Mouse (Mus musculus) lung, postnatal 0 days (tissue): ENCODE results near the gene Pih1d3. TPM values are rescaled to one million over a fixed set of nuclear protein-coding genes. Genes with fewer than 3 reads are reported as not detected.

Experiments
- ATAC-seq: fragments of 200-750 bp; cut with Nextera tagmentation; 2 replicates; pipeline ENCODE4 v1.8.0; 2017; ENCODE audit warnings: moderate library complexity
- DNase-seq: peaks from one replicate; pipeline ENCODE4 v3.0.0-alpha.2; 2016; ENCODE audit warnings: low spot score
- H3K27ac ChIP-seq: fragments of 300-500 bp; sonication (generic); 2 replicates; pipeline ENCODE4 v1.5.1; 2014; ENCODE audit warnings: antibody characterized with exemption, mild to moderate bottlenecking, low read length, mixed read lengths
- H3K27me3 ChIP-seq: fragments of 300-500 bp; sonication (generic); replicated peaks from 2 replicates; pipeline ENCODE4 v1.6.1; 2014; ENCODE audit warnings: low read length, mixed read lengths; ENCODE audit not compliant: insufficient read depth
- H3K36me3 ChIP-seq: fragments of 300-500 bp; sonication (generic); 2 replicates; pipeline ENCODE4 v1.6.1; 2014; ENCODE audit warnings: low read length, mixed read lengths; ENCODE audit not compliant: insufficient read depth
- H3K4me1 ChIP-seq: fragments of 300-500 bp; sonication (generic); 2 replicates; pipeline ENCODE4 v1.6.1; 2014; ENCODE audit warnings: antibody characterized with exemption, low read depth, low read length, mixed read lengths; ENCODE audit not compliant: insufficient read depth
- H3K4me2 ChIP-seq: fragments of 300-500 bp; sonication (generic); replicated peaks from 2 replicates; pipeline ENCODE4 v1.6.1; 2014; ENCODE audit warnings: low read depth, mild to moderate bottlenecking, low read length, moderate library complexity, mixed read lengths
- H3K4me3 ChIP-seq: fragments of 300-500 bp; sonication (generic); 2 replicates; pipeline ENCODE4 v1.5.1; 2014; ENCODE audit warnings: low read depth, low read length
- H3K9ac ChIP-seq: fragments of 300-500 bp; sonication (generic); replicated peaks from 2 replicates; pipeline ENCODE4 v1.6.1; 2014; ENCODE audit warnings: low read depth, mild to moderate bottlenecking
- H3K9me3 ChIP-seq: fragments of 300-500 bp; sonication (generic); 2 replicates; pipeline ENCODE4 v1.6.1; 2016; ENCODE audit warnings: low read length, mixed read lengths
- CTCF ChIP-seq: IDR thresholded peaks from 2 replicates; pipeline ENCODE4 v1.5.1; 2016; ENCODE audit warnings: antibody characterized with exemption, mild to moderate bottlenecking
- EP300 ChIP-seq: IDR thresholded peaks from 2 replicates; pipeline ENCODE4 v1.6.1; 2016; ENCODE audit warnings: antibody characterized with exemption, mild to moderate bottlenecking, control low read depth
- WGBS: fragments of 180-500 bp; shearing (Covaris S2); extraction: QIAGEN DNeasy Blood & Tissue Kit; methylation state at CpG from one replicate; pipeline ENCODE4 v1.1.7; 2014; 5-methylcytosine and 5-hydroxymethylcytosine counted together
- polyA plus RNA-seq: library from polyadenylated mRNA; unstranded; fragments of >200 nt; fragmentation: Nextera tagmentation; extraction: Ambion mirVana; gene quantifications from 2 replicates; pipeline ENCODE4 v1.2.1, GENCODE M21; 2015

The Pih1d3 gene
- polyA plus RNA-seq: not detected in 2 replicates

- no peaks in the 10 kb centered on the region for H3K36me3 ChIP-seq
These were observed at the start of gene Pih1d3, which contains the start of gene 4931428L18Rik for GRCm38 (mm10) chr1:31222564-31222963. Pih1d3 (plus strand) TSS chr1:31222838. 4931428L18Rik (minus strand) TSS chr1:31222684.

GRCm38 (mm10) chr1:31175401-31175800 lies 47.2 kb upstream of the Pih1d3 start:
- H3K27ac ChIP-seq: no peak overlapping the region
- WGBS: 56% methylated on average over 3 of the region's 3 CpGs
- no peak for ATAC-seq

More at GRCm38 (mm10) chr1:31222564-31222963, at the start of gene Pih1d3, which contains the start of gene 4931428L18Rik:
- ATAC-seq: no peak
- Histone ChIP-seq H3K9me3 (no peaks in the 10 kb centered on the region), H3K4me2 (no peak within 1 kb of the TSS), H3K4me1 (no peaks in the 10 kb centered on the region), H3K4me3 (no peak within 1 kb of the TSS), H3K27me3 (no peaks in the 10 kb centered on the region), H3K27ac (no peak within 1 kb of the TSS), H3K9ac (no peak within 1 kb of the TSS)
- TF ChIP-seq EP300 (no peak), CTCF (no peak)
- 80% methylated on average over 7 of the region's 7 CpGs for WGBS
- DNase-seq: no peak

GRCm38 (mm10) chr1:31176101-31176500 lies 46.5 kb upstream of the Pih1d3 start, which contains the start of gene Lgsn:
Lgsn (plus strand) TSS chr1:31176401.
- H3K27me3 ChIP-seq: no peaks in the 10 kb centered on the region
- no peaks in the 10 kb centered on the region for H3K9me3 ChIP-seq
- H3K36me3 ChIP-seq: no peaks in the 10 kb centered on the region
- TF ChIP-seq CTCF (no peak), EP300 (no peak)
- no peaks in the 10 kb centered on the region for H3K4me1 ChIP-seq
- no peak within 1 kb of the TSS for H3K4me3 ChIP-seq
- ATAC-seq: no peak
- H3K27ac ChIP-seq: no peak within 1 kb of the TSS
- no peak within 1 kb of the TSS for H3K9ac ChIP-seq
- H3K4me2 ChIP-seq: no peak within 1 kb of the TSS
- DNase-seq: no peak
- WGBS: 71% methylated on average over 5 of the region's 5 CpGs

More at GRCm38 (mm10) chr1:31175401-31175800, 47.2 kb upstream of the Pih1d3 start:
- no peaks in the 10 kb centered on the region for H3K27me3 ChIP-seq
- H3K9ac ChIP-seq: no peak overlapping the region
- DNase-seq: no peak
- no peaks in the 10 kb centered on the region for H3K4me1 ChIP-seq
- no peak overlapping the region for H3K4me2 ChIP-seq
- no peak for TF ChIP-seq EP300
- TF ChIP-seq CTCF: no peak
- no peaks in the 10 kb centered on the region for H3K36me3 ChIP-seq
- no peaks in the 10 kb centered on the region for H3K9me3 ChIP-seq
- H3K4me3 ChIP-seq: no peak overlapping the region

GRCm38 (mm10) chr1:31178264-31178663 lies 44.4 kb upstream of the Pih1d3 start:
- 39% methylated on average over 1 of the region's 1 CpGs for WGBS
- Histone ChIP-seq H3K4me1 (no peaks in the 10 kb centered on the region), H3K4me2 (no peak overlapping the region), H3K9ac (no peak overlapping the region), H3K9me3 (no peaks in the 10 kb centered on the region), H3K36me3 (no peaks in the 10 kb centered on the region), H3K4me3 (no peak overlapping the region), H3K27me3 (no peaks in the 10 kb centered on the region), H3K27ac (no peak overlapping the region)
- no peak for TF ChIP-seq CTCF
- no peak for TF ChIP-seq EP300
- DNase-seq (no peak), ATAC-seq (no peak)

- DNase-seq: no peak
These were observed 32.3 kb upstream of the Pih1d3 start for GRCm38 (mm10) chr1:31190237-31190866.

GRCm38 (mm10) chr1:31195633-31196032 lies 27.0 kb upstream of the Pih1d3 start:
- no peaks in the 10 kb centered on the region for H3K9me3 ChIP-seq
- no peak overlapping the region for H3K9ac ChIP-seq
- H3K4me1 ChIP-seq: no peaks in the 10 kb centered on the region
- no peak for ATAC-seq
- TF ChIP-seq CTCF (no peak), EP300 (no peak)
- H3K27me3 ChIP-seq: no peaks in the 10 kb centered on the region
- H3K4me2 ChIP-seq: no peak overlapping the region
- no peak for DNase-seq
- H3K36me3 ChIP-seq: no peaks in the 10 kb centered on the region
- WGBS: 69% methylated on average over 1 of the region's 1 CpGs
- H3K27ac ChIP-seq: no peak overlapping the region
- H3K4me3 ChIP-seq: no peak overlapping the region

More at GRCm38 (mm10) chr1:31190237-31190866, 32.3 kb upstream of the Pih1d3 start:
- Histone ChIP-seq H3K9ac (no peak overlapping the region), H3K4me3 (no peak overlapping the region), H3K27me3 (no peaks in the 10 kb centered on the region), H3K36me3 (no peaks in the 10 kb centered on the region), H3K4me1 (no peaks in the 10 kb centered on the region), H3K9me3 (no peaks in the 10 kb centered on the region), H3K4me2 (no peak overlapping the region), H3K27ac (no peak overlapping the region)
- no peak for TF ChIP-seq EP300
- no peak for TF ChIP-seq CTCF
- ATAC-seq: no peak
- 73% methylated on average over 10 of the region's 10 CpGs for WGBS
